Mouse (Mus musculus) forebrain, postnatal 0 days (tissue): ENCODE measurements at regions not wholly inside any gene's neighbourhood (a gene's known extent, or its start where the extent isn't known, plus 50 kb on each side); places are given as distances from the start of the nearest gene placed in this dataset.
A peak's percentile ranks its signal among the peaks of the same experiment; 100 is the strongest.

Experiments
- ATAC-seq: fragments of 200-750 bp; cut with Nextera tagmentation; 2 replicates; pipeline ENCODE4 v1.8.0; 2017; ENCODE audit warnings: mild to moderate bottlenecking, moderate library complexity
- DNase-seq: peaks from one replicate; pipeline ENCODE4 v3.0.0-alpha.2; 2015
- H3K27ac ChIP-seq: fragments of 300-500 bp; sonication (generic); 2 replicates; pipeline ENCODE4 v1.5.1; 2014; ENCODE audit warnings: low read depth, mild to moderate bottlenecking, antibody characterized with exemption, low read length, moderate library complexity, mixed read lengths
- H3K27me3 ChIP-seq: fragments of 300-500 bp; sonication (generic); 2 replicates; pipeline ENCODE4 v1.6.1; 2014; ENCODE audit warnings: mild to moderate bottlenecking, low read length, mixed read lengths; ENCODE audit not compliant: insufficient read depth
- H3K36me3 ChIP-seq: fragments of 300-500 bp; sonication (generic); 2 replicates; pipeline ENCODE4 v1.6.1; 2014; ENCODE audit warnings: mild to moderate bottlenecking, moderate library complexity; ENCODE audit not compliant: insufficient read depth
- H3K4me1 ChIP-seq: fragments of 300-500 bp; sonication (generic); 2 replicates; pipeline ENCODE4 v1.6.1; 2014; ENCODE audit warnings: antibody characterized with exemption; ENCODE audit not compliant: insufficient read depth
- H3K4me2 ChIP-seq: fragments of 300-500 bp; sonication (generic); 2 replicates; pipeline ENCODE4 v1.6.1; 2014; ENCODE audit warnings: low read depth, mild to moderate bottlenecking, moderate library complexity
- H3K4me3 ChIP-seq: fragments of 300-500 bp; sonication (generic); 2 replicates; pipeline ENCODE4 v1.5.1; 2014; ENCODE audit warnings: low read depth, low read length, mixed read lengths
- H3K9ac ChIP-seq: fragments of 300-500 bp; sonication (generic); 2 replicates; pipeline ENCODE4 v1.6.1; 2014; ENCODE audit warnings: mild to moderate bottlenecking
- H3K9me3 ChIP-seq: fragments of 300-500 bp; sonication (generic); 2 replicates; pipeline ENCODE4 v1.6.1; 2016; ENCODE audit warnings: low read length
- CTCF ChIP-seq: sonication (generic); IDR thresholded peaks from 2 replicates; pipeline ENCODE4 v1.5.1; 2016; ENCODE audit warnings: antibody characterized with exemption, control low read depth, low read depth
- WGBS: fragments of 180-500 bp; shearing (Covaris S2); extraction: QIAGEN DNeasy Blood & Tissue Kit; methylation state at CpG from one replicate; pipeline ENCODE4 v1.1.7; 2014; 5-methylcytosine and 5-hydroxymethylcytosine counted together

DNA sequence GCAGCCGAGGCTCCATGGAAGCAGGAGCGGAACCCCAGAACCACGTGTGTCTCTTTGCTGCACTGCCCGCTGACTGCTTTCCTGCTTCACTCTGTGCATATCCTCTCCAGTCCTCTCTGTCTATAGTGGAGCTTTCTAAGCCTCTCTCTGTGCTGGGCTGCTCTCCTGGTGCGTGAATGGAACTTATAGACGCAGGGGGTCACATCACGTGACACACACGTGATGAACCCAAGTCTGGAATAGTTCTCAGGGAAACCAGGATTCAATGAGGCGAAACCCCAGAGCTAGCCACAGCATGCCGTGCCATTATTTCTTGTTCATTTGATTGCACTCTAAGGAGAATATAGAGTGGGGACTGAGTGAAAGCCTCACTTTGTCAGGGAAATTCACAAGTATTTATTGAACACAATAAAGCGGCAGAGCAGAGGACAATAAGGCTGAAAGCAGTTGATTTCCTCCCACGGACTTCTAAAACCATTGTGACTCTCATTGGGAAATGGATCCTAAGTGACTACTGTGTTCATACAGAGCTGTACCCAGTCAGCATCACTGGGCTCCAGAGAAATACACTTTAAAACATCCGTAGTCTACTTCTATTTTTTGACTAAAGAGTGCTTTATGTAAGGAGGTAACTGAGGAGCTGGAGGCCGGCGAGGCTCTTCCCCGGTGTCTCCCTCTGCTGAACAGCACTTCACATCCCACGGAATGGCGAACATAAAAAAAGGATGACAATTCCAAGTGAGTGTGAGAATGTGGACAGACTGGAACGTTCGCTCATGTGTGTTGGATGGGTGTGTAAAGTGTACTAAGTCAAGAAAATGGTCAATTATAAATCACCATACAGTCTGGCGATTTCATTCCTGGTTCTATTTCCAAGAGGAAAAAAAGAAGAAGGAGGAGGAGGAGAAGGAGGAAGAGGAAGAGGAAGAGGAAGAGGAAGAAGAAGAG, 116.5 kb upstream of the Cpsf6 start:
- no peaks in the 10 kb centered on the region for H3K9me3 ChIP-seq
- H3K27ac ChIP-seq = no peak overlapping the region
- H3K4me3 ChIP-seq = no peak overlapping the region
- no peaks in the 10 kb centered on the region for H3K27me3 ChIP-seq
- H3K36me3 ChIP-seq = no peaks in the 10 kb centered on the region
- no peaks in the 10 kb centered on the region for H3K4me1 ChIP-seq
- 51% methylated on average over 21 of the region's 21 CpGs for WGBS
- ATAC-seq (peak; percentile 54; the same call in 1 of the 2 replicates), DNase-seq (no peak)
- no peak overlapping the region for H3K9ac ChIP-seq
- no peak overlapping the region for H3K4me2 ChIP-seq
- TF ChIP-seq CTCF = no peak

DNA sequence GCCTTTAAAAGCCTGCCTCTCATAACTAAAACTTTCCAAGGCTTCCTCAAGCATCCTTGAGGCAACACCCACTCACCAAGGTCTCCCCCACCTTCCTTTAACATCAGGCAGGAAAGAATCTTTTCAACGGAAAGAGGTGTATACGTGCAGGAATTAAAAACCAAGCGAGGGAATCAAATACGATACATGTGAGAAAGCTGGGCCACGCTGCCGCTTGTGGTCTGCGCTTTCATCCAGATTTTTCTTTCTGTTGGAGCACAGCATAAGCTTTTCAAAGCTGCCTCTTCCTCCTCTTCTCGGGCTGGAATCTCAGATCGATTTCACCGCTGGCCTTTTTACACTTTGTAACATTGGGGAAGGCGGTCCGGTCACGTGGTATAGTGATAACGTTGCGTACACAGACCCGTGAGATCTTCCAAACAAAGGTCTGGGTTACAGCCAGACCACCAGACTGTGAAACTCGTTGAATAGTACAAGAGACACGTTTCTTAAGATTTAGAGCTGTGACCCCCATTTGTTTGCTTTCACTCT, 114.4 kb upstream of the Cpsf6 start:
- H3K4me1 ChIP-seq = no peaks in the 10 kb centered on the region
- peak overlapping the region; percentile 7; the same call in 1 of the 2 replicates for H3K9ac ChIP-seq
- no peak for TF ChIP-seq CTCF
- no peaks in the 10 kb centered on the region for H3K9me3 ChIP-seq
- DNase-seq = peak; percentile 12
- ATAC-seq = no peak
- no peaks in the 10 kb centered on the region for H3K27me3 ChIP-seq
- H3K4me3 ChIP-seq = peak overlapping the region; percentile 21
- H3K36me3 ChIP-seq = no peaks in the 10 kb centered on the region
- 49% methylated on average over 18 of the region's 18 CpGs for WGBS
- peak overlapping the region; percentile 35 for H3K4me2 ChIP-seq
- no peak overlapping the region for H3K27ac ChIP-seq

DNA sequence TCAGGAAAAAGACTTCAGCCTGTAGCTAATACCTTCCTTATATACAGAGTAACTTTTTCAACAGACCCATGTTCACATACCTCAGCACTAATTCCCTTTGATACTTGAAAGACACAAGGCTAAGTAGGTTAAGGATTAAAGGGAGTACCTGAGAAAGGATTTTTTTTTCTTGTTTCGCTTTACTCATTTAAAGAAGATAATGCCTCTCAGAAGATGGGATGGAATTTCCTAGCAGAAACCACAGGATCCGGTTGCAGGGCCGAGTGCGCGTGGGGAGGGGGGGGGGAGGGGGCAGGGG, 114.0 kb upstream of the Cpsf6 start:
- no peak for ATAC-seq
- no peak for TF ChIP-seq CTCF
- Histone ChIP-seq H3K9ac (no peak overlapping the region), H3K4me1 (no peaks in the 10 kb centered on the region), H3K36me3 (no peaks in the 10 kb centered on the region), H3K4me2 (no peak overlapping the region), H3K4me3 (no peak overlapping the region), H3K9me3 (no peaks in the 10 kb centered on the region), H3K27me3 (no peaks in the 10 kb centered on the region), H3K27ac (no peak overlapping the region)
- DNase-seq = no peak
- 30% methylated on average over 3 of the region's 5 CpGs for WGBS

DNA sequence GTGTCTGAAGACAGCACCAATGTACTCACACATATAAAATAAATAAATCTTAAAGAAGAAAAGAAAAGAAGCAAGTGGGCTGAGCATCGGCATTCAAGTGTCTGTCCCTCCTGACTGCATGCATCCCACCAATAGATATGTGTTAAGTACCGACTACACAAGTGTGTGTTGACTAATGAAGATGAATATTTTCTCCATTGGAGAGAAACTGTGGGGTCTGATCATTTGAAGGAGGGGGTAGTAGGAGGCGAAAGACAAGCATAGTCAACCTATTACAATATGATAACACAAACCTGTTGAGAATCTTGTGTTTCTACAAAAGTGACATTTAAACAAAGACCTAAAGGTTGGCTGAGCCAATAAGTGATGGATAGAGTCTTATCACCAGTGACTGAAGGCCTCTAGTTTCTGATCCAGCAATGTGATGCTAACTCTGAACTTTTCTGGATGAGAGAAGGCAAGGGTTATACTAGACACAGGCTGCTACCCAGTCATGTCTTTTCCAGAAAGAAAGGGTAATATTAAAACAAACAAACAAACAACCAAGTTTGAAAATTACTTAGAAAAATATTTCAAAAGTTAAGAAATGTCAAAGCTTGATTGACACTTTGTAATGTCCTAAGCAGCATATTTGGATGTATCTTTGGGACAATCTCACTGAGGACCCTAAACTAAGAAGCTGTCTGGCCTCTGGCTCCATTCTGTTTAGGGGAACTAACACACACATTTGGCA, 113.4 kb upstream of the Cpsf6 start:
- H3K4me3 ChIP-seq = no peak overlapping the region
- no peaks in the 10 kb centered on the region for H3K36me3 ChIP-seq
- H3K9me3 ChIP-seq = no peaks in the 10 kb centered on the region
- no peak overlapping the region for H3K9ac ChIP-seq
- 94% methylated on average over 3 of the region's 3 CpGs for WGBS
- no peak overlapping the region for H3K27ac ChIP-seq
- no peak overlapping the region for H3K4me2 ChIP-seq
- no peak for ATAC-seq
- no peaks in the 10 kb centered on the region for H3K4me1 ChIP-seq
- H3K27me3 ChIP-seq = no peaks in the 10 kb centered on the region
- no peak for DNase-seq
- no peak for TF ChIP-seq CTCF

DNA sequence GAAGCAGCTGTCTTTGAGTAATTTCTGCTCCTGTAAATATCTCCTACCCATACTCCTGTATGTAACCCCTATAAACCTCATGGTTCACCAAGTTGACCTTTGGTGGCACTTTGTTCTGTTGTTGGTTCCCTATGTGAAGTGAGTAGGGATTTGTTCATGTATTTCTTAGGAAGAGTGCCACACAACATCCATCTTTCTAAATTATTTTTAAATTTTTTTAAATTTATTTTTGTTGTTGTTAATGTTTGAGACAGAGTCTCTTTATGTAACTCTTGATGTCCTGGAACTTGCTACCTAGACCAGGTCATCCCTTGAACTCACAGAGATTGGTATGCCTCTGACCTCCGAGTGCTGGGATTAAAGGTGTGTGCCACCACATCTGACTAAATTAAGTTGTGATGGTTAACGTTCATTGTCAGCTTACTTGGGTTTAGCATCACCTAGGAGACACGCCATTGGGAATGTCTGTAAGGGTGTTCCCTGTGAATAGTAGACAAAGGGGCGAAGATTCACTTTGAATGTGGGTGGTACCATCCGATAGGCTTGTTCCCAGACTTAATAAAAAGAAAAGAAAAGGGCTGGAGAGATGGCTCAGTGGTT, 112.7 kb upstream of the Cpsf6 start:
- no peak overlapping the region for H3K4me3 ChIP-seq
- H3K9ac ChIP-seq = no peak overlapping the region
- DNase-seq (no peak), ATAC-seq (no peak)
- TF ChIP-seq CTCF = no peak
- H3K27ac ChIP-seq = no peak overlapping the region
- no peaks in the 10 kb centered on the region for H3K27me3 ChIP-seq
- H3K4me2 ChIP-seq = no peak overlapping the region
- 82% methylated on average over 5 of the region's 5 CpGs for WGBS
- no peaks in the 10 kb centered on the region for H3K4me1 ChIP-seq
- no peaks in the 10 kb centered on the region for H3K36me3 ChIP-seq
- no peaks in the 10 kb centered on the region for H3K9me3 ChIP-seq

DNA sequence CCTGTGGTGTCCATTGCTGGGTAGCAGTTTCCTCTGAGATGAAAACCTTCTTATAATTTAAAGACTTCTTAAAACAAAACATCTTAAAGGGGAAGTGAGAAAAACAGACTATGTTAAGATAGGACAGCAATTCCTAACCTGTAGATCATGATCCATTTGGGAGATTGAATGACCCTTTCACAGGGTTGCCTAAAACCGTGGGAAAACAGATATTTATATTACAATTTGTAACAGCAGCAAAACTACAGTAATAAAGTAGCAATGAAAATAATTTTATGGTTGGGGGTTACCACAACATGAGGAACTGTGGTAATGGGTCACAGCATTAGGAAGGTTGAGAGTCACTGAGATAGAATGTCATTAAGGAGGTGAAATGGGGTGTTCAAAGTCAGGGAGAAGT, 111.9 kb upstream of the Cpsf6 start:
- Histone ChIP-seq H3K27ac (no peak overlapping the region), H3K9ac (no peak overlapping the region), H3K36me3 (no peaks in the 10 kb centered on the region), H3K9me3 (no peaks in the 10 kb centered on the region), H3K27me3 (no peaks in the 10 kb centered on the region), H3K4me3 (no peak overlapping the region), H3K4me2 (no peak overlapping the region), H3K4me1 (no peaks in the 10 kb centered on the region)
- DNase-seq (no peak), ATAC-seq (no peak)
- WGBS = 77% methylated on average over 1 of the region's 1 CpGs
- TF ChIP-seq CTCF = no peak
